Mouse (Mus musculus) CD4-positive helper T cell, adult 2 months (primary cell): ENCODE results near the gene Fos.
"Not testable (repeated sequence)": the region's sequence is repeated elsewhere in the genome, so short reads cannot be mapped to it uniquely, and the experiment has no call there.

Experiments used
- DNase-seq: peaks from one replicate; pipeline ENCODE4 v3.0.0-alpha.2; 2012; ENCODE audit warnings: low read depth, missing footprints, low spot score

Gene Fos

GRCm38 (mm10) chr12:85523421-85524192 is 49.9 kb downstream of the Fos start:
- DNase-seq, result no peak

- DNase-seq, result no peak
Observed at GRCm38 (mm10) chr12:85524193-85524858, 50.6 kb downstream of the Fos start.

- not testable (repeated sequence) for DNase-seq
Observed at GRCm38 (mm10) chr12:85524859-85525495, 51.3 kb downstream of the Fos start.
